In the genomic region with DNA sequence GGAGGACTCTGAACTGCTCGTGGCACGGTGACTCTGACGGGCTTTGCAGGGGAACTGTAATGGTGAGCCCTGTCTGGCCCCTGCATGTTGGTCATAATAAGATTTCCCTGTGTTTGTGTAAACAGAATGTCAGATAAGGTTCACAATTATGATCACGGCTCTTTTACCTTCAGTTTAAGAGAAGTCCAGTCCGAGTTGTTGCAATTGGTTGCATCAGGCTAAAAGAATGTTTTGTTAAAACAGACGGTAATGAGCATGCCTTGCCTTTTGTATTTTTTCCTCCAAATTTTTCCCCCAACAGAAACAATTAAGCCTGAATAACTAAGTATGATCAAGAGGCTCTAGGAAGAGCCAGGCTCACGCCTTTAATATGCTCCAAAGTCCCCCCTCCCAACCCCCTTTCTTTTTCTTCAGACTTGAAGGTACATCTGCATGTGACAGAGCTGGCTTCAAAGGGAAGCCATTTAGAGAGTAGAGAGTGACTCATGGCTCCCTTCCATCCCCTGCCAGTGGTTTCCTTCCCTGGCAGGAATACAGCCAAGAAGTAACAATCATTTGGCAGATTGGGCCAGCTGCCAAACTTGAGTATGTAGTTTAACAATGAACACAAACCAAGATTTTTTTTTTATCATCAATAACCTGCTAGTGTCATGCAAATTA, we compare ENCODE assay signal across 10 mouse cellular contexts.
DNase-seq lines count a peak whose midpoint lies in the region; ATAC-seq lines count a peak whose summit lies in the region.
"Had no signal": no experiment of that assay in that cellular context is flagged by ENCODE, and none has a peak within 500 bp of the region (broad histone marks: within the 10 kb centered on the region; RNA-seq: fewer than 3 reads in every experiment).

No protein-coding gene starts in this region.

- H3K4me1 ChIP-seq in hindbrain, embryonic 16.5 days (ENCODE audit: control insufficient read depth, insufficient read depth, low read depth, low read length): peaks cover under 1% of the 10 kb centered on the region; the same call in 1 of the 2 replicates
- H3K4me1 ChIP-seq in hindbrain, embryonic 13.5 days (replicated peaks): no peaks in the 10 kb centered on the region; the same call in 1 of the 2 replicates
- peaks cover 11% of the 10 kb centered on the region for H3K4me1 ChIP-seq in forebrain, embryonic 12.5 days
- H3K4me1 ChIP-seq: megakaryocyte, embryonic 14.5 days had no signal

- H3K27ac ChIP-seq in hindbrain, embryonic 16.5 days (ENCODE audit: low read depth, low read length): no peak overlapping the region
- no peak overlapping the region for H3K27ac ChIP-seq in hindbrain, embryonic 13.5 days
- no peak overlapping the region for H3K27ac ChIP-seq in forebrain, embryonic 12.5 days
- H3K27ac ChIP-seq: embryonic facial prominence, embryonic 15.5 days had no signal

- H3K9me3 ChIP-seq in hindbrain, embryonic 16.5 days (ENCODE audit: control insufficient read depth, low read length): no peaks in the 10 kb centered on the region
- no peaks in the 10 kb centered on the region for H3K9me3 ChIP-seq in hindbrain, embryonic 13.5 days
- H3K9me3 ChIP-seq in forebrain, embryonic 12.5 days: no peaks in the 10 kb centered on the region
- H3K9me3 ChIP-seq: embryonic facial prominence, embryonic 15.5 days; megakaryocyte, embryonic 14.5 days had no signal

- no peaks in the 10 kb centered on the region for H3K36me3 ChIP-seq in hindbrain, embryonic 16.5 days (ENCODE audit: control insufficient read depth, insufficient read depth, low read length)
- no peaks in the 10 kb centered on the region for H3K36me3 ChIP-seq in hindbrain, embryonic 13.5 days
- no peaks in the 10 kb centered on the region for H3K36me3 ChIP-seq in forebrain, embryonic 12.5 days (replicated peaks)
- H3K36me3 ChIP-seq: embryonic facial prominence, embryonic 15.5 days had no signal

- H3K4me2 ChIP-seq in hindbrain, embryonic 16.5 days (ENCODE audit: low read length): no peak overlapping the region
- H3K4me2 ChIP-seq in hindbrain, embryonic 13.5 days: no peak overlapping the region
- no peak overlapping the region for H3K4me2 ChIP-seq in forebrain, embryonic 12.5 days
- H3K4me2 ChIP-seq: embryonic facial prominence, embryonic 15.5 days had no signal

- ATAC-seq in hindbrain, embryonic 16.5 days: peak; percentile 65
- no peak for ATAC-seq in hindbrain, embryonic 13.5 days (ENCODE audit: low FRiP score)
- ATAC-seq in forebrain, embryonic 12.5 days (ENCODE audit: low FRiP score): peak; percentile 69; the same call in 1 of the 2 replicates

- no peak overlapping the region for H3K9ac ChIP-seq in hindbrain, embryonic 16.5 days (ENCODE audit: low read depth, low read length)
- H3K9ac ChIP-seq in hindbrain, embryonic 13.5 days: no peak overlapping the region
- H3K9ac ChIP-seq in forebrain, embryonic 12.5 days: no peak overlapping the region
- H3K9ac ChIP-seq: embryonic facial prominence, embryonic 15.5 days had no signal

- no peak overlapping the region for H3K4me3 ChIP-seq in hindbrain, embryonic 16.5 days (ENCODE audit: low read length)
- no peak overlapping the region for H3K4me3 ChIP-seq in hindbrain, embryonic 13.5 days
- H3K4me3 ChIP-seq in forebrain, embryonic 12.5 days (replicated peaks): no peak overlapping the region
- H3K4me3 ChIP-seq: embryonic facial prominence, embryonic 15.5 days; megakaryocyte, embryonic 14.5 days had no signal

- 42% methylated on average over 7 of the region's 7 CpGs for WGBS in hindbrain, embryonic 16.5 days
- 44% methylated on average over 7 of the region's 7 CpGs for WGBS in hindbrain, embryonic 13.5 days
- 34% methylated on average over 7 of the region's 7 CpGs for WGBS in forebrain, embryonic 12.5 days

- no peaks in the 10 kb centered on the region for H3K27me3 ChIP-seq in hindbrain, embryonic 16.5 days (replicated peaks; ENCODE audit: control insufficient read depth, insufficient read depth, low read length)
- H3K27me3 ChIP-seq in hindbrain, embryonic 13.5 days: no peaks in the 10 kb centered on the region
- H3K27me3 ChIP-seq in forebrain, embryonic 12.5 days: peaks cover 49% of the 10 kb centered on the region
- H3K27me3 ChIP-seq: embryonic facial prominence, embryonic 15.5 days; megakaryocyte, embryonic 14.5 days had no signal

- peak; percentile 83 for DNase-seq in MN1 (ENCODE audit: low spot score)
- DNase-seq in lung, postnatal 10 days: peak; percentile 73
- DNase-seq in cerebellum, postnatal 36 days: no peak
- no peak for DNase-seq in thymus, postnatal 14 days
- DNase-seq in embryo, embryonic 9.5 days (ENCODE audit: extremely low spot score): no peak

Comparison
In these comparisons a context has a peak if more than half of its experiments do, and no peak if none do; other contexts are left out.
1. DNase-seq: peak in MN1 (single experiment) and lung, postnatal 10 days (single experiment); none in cerebellum, postnatal 36 days (0 of 2), thymus, postnatal 14 days (single experiment) and embryo, embryonic 9.5 days (single experiment).